Mouse (Mus musculus) E14TG2a.4 (cell line): ENCODE measurements around the gene Pid1.
A peak's percentile ranks its signal among the peaks of the same experiment; 100 is the strongest.

Experiments used
- H3K27me3 ChIP-seq: 2 replicates; pipeline ENCODE4 v1.6.1; 2014; ENCODE audit warnings: low read length, control low read depth; ENCODE audit not compliant: insufficient read depth
- H3K36me3 ChIP-seq: 2 replicates; pipeline ENCODE4 v1.6.1; 2014; ENCODE audit warnings: low read length, control low read depth; ENCODE audit not compliant: insufficient read depth
- H3K4me1 ChIP-seq: replicated peaks from 2 replicates; pipeline ENCODE4 v1.6.1; 2014; ENCODE audit warnings: low read depth, low read length, control low read depth
- H3K4me3 ChIP-seq: replicated peaks from 2 replicates; pipeline ENCODE4 v1.5.1; 2014; ENCODE audit warnings: mild to moderate bottlenecking, low read length
- H3K9me3 ChIP-seq: 2 replicates; pipeline ENCODE4 v1.6.1; 2014; ENCODE audit warnings: low read length, control low read depth
- CTCF ChIP-seq: conservative IDR thresholded peaks from 2 replicates; pipeline ENCODE4 v1.5.1; 2014; ENCODE audit warnings: low read length
- NANOG ChIP-seq: IDR thresholded peaks from 2 replicates; pipeline ENCODE4 v1.6.1; 2014; ENCODE audit warnings: borderline replicate concordance, low read length, mixed read lengths
- POU5F1 ChIP-seq: IDR thresholded peaks from 2 replicates; pipeline ENCODE4 v1.6.1; 2014; ENCODE audit warnings: low read length, borderline replicate concordance

The Pid1 gene

DNA sequence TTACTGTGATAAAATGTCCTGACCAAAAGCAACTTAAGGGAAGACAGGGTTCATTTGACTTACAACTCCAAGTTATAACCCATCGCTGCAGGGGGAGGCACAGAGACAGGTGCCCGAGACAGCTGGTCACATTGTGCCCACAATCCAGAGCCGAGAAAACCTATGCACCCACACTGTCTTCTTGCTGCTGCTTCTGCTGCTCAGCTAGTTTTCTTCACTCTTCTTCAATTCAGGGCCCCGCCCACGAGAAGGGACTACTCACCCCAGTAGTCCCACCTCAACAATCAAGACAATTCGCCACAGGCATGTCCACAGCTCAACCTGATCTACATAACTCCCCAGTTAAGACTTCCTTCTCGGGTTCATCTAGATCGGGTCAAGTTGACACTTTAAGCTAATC, at the start of gene Pid1:
Gene Pid1, minus strand, starts transcription at position 214 of the 400 bp plus-strand sequence.
- TF ChIP-seq POU5F1, result no peak
- no peak for TF ChIP-seq NANOG
- TF ChIP-seq CTCF, result no peak
- Histone ChIP-seq H3K27me3 (no peaks in the 10 kb centered on the region), H3K36me3 (no peaks in the 10 kb centered on the region), H3K4me1 (0 out of 2 replicates have a peak, but pooled peaks cover 3% of the 10 kb centered on the region), H3K4me3 (no peak within 1 kb of the TSS), H3K9me3 (no peaks in the 10 kb centered on the region)

DNA sequence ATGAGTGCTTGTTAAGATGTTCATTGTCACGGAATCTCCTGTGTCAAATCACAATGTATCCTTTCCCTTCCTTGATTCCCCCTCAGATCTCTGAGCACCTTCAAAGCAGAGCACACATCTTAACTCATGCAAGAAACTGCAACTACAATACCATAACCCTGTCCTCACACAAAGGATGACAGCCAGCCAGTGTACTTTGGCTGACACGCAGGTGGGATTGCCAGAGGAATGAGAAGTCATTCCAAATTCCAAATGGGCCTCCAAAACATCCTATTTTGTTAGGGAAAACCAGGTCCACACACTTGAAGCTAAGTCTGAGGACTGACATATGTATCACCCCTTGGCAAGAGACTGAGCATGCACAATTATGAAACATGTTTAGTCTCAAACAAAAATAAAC, 45.5 kb upstream of the Pid1 start:
- no peaks in the 10 kb centered on the region for H3K36me3 ChIP-seq
- H3K9me3 ChIP-seq, result no peaks in the 10 kb centered on the region
- no peak for TF ChIP-seq CTCF
- no peak for TF ChIP-seq NANOG
- TF ChIP-seq POU5F1, result no peak
- peaks cover 4% of the 10 kb centered on the region; the same call in 1 of the 2 replicates for H3K27me3 ChIP-seq
- H3K4me1 ChIP-seq, result peaks cover 27% of the 10 kb centered on the region
- H3K4me3 ChIP-seq, result no peak overlapping the region

DNA sequence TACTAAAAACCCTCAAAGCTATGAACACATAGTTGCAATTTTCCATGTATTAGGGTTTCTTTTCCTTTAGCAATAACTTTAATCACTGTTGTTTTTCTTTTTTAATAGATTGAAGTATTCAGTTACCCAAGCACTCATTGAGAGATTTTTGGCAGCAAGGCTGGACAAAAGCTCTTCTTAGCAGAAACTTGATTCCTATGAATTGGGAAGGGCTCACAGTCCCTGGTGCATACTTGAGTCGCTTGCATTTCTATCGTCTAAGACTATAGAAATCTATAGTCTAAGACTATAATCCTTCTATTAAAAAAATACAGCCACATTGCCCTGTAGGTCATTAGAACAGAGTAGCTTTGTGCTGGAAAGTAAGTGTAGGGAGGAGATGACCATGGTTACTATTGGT, 44.9 kb upstream of the Pid1 start:
- Histone ChIP-seq H3K36me3 (no peaks in the 10 kb centered on the region), H3K9me3 (no peaks in the 10 kb centered on the region), H3K4me1 (peaks cover 30% of the 10 kb centered on the region), H3K27me3 (peaks cover 4% of the 10 kb centered on the region; the same call in 1 of the 2 replicates), H3K4me3 (no peak overlapping the region)
- TF ChIP-seq CTCF, result no peak
- TF ChIP-seq POU5F1, result no peak
- TF ChIP-seq NANOG, result no peak

DNA sequence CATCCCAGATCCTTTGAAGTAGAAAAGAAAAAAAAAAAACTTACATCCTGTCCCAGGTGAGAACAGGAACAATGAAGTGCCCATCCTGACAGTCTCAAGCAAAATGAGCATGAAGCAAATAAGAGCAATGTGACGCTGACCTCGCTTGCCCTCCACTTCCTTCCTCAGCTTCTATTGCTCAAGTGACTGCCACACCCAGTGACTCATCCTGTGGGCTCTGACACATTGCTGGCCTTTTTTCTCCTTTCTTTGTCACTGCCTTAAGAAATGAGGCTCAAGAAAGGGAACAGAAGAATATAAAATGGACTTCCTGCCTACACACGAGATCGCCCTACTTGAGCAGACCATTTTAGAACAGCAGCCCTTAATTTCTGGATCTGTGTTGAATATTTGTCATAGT, 42.9 kb upstream of the Pid1 start:
- Histone ChIP-seq H3K36me3 (no peaks in the 10 kb centered on the region), H3K27me3 (peaks cover 4% of the 10 kb centered on the region; the same call in 1 of the 2 replicates), H3K4me3 (no peak overlapping the region), H3K4me1 (peaks cover 30% of the 10 kb centered on the region), H3K9me3 (no peaks in the 10 kb centered on the region)
- no peak for TF ChIP-seq NANOG

DNA sequence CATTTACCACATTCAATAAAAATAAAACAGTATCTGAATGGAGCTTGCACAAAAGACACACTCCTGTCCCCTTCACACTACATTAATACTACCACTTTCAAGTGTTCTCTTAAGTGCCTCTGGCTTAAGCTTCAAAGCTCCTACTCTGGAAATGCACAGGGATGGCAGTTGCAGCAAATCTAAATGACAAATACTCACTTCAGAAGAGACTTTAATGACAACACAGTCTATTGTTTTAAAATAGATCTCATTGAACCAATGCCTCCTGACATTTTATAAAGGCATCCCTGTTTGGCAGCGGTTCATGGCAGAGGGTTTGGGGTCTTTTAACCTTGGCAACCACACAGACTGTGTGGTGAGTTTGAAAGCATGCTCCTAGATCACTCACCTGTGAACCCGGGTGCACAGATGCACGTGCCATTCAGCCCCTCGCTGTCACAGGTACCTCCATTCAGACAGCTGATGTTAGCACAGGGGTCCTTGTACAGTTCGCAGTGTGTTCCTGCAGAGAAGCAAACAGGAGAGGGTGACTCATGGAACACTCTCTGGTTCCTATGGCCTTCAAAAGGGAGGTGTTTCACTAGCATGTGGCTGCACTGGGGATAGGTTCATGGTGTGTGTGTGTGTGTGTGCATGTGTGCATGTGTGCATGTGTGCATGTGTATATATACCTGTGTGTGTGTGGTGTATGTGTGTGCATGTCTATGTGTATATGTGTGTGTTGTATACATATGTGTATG, 41.7 kb upstream of the Pid1 start:
- Histone ChIP-seq H3K36me3 (no peaks in the 10 kb centered on the region), H3K4me3 (no peak overlapping the region), H3K9me3 (no peaks in the 10 kb centered on the region), H3K4me1 (peaks cover 30% of the 10 kb centered on the region), H3K27me3 (peaks cover 4% of the 10 kb centered on the region; the same call in 1 of the 2 replicates)
- TF ChIP-seq NANOG (peak; percentile 56; the same call in 1 of the 2 replicates), CTCF (no peak), POU5F1 (no peak)

DNA sequence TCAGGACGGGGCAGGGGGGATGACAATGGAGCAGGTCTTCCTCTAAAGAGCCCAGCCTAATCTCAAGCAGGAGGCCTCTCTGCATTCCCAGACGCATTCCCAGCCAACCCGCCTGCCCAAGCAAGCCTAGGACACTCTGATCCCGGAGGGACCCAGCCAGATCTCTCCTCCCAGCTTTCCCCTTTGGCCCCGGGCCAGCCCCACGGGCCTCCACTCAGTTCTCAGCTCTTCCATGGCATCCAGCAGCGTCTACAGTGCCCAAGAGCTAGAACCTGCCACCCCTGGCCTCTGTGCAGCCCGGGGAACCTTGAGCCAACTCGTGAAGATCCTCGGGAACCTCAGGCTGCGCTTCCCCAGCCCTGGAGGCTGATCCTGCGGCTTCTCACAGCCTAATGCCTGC, 40.9 kb upstream of the Pid1 start:
- H3K36me3 ChIP-seq, result no peaks in the 10 kb centered on the region
- TF ChIP-seq CTCF (no peak), POU5F1 (no peak), NANOG (no peak)
- peaks cover 4% of the 10 kb centered on the region; the same call in 1 of the 2 replicates for H3K27me3 ChIP-seq

DNA sequence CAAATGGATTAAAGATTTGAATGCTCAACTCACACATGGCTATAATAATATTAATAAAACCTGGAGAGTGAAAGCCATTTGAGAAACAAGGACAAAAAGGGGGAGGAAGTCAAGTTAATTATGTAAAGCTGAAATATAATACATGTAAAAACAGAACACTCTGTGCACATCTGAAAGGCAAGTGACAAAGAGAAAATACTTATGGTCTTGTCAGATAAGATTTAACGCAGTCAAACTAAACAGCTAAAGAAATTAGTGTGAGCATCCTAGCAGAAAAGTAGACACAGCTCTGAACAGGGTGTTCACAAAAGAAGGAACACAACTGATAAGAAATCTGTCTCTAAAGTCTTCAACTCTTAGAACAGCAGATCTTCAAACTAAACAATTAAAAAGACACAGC, 38.2 kb upstream of the Pid1 start:
- Histone ChIP-seq H3K36me3 (no peaks in the 10 kb centered on the region), H3K4me1 (peaks cover 28% of the 10 kb centered on the region), H3K9me3 (no peaks in the 10 kb centered on the region), H3K27me3 (peaks cover 4% of the 10 kb centered on the region; the same call in 1 of the 2 replicates), H3K4me3 (no peak overlapping the region)
- TF ChIP-seq POU5F1, result no peak
- no peak for TF ChIP-seq NANOG
- no peak for TF ChIP-seq CTCF

More for the DNA sequence above, 40.9 kb upstream of the Pid1 start:
- no peaks in the 10 kb centered on the region for H3K9me3 ChIP-seq
- peak overlapping the region; percentile 65 for H3K4me3 ChIP-seq
- H3K4me1 ChIP-seq, result peaks cover 30% of the 10 kb centered on the region

DNA sequence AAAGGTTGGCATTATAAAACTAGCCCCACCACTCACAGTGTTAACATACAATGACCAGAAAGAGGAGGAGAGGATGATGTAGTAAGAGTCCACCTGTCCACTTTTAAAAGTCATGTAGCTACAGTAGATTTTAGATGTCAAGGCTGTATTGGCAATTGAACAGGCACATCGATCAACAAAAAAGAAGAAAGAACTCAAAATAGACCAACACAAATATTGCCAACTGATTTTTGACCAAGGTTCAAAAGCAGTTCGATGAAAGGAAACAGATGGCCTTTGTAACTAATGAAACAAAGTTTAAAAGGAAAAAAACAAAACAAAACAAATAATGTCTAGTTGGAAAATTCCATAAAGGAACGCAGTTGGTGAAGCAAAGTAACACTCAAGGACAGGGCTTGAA, 35.7 kb upstream of the Pid1 start:
- TF ChIP-seq CTCF, result no peak
- no peak for TF ChIP-seq NANOG
- TF ChIP-seq POU5F1, result no peak

DNA sequence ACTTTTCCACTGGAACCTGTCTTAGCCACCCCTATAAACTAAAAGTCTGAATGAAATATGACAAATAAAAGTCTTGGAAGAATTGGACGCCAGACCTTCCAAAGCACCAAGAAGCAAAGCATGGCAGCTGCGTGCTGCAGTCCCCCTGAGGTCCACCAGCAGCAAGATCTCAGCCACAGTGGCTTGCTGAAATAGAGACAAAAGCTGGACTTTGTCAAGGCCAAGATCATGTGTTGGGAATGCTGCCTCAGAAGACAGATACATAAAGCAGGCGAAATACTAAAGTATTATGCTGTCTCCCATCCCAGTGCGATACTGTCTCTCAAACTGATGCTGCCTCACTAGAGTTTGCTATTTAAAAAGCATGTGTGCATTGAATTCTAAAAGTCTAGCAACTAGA, 35.1 kb upstream of the Pid1 start:
- no peaks in the 10 kb centered on the region for H3K9me3 ChIP-seq
- no peaks in the 10 kb centered on the region for H3K27me3 ChIP-seq
- H3K4me1 ChIP-seq, result no peaks in the 10 kb centered on the region
- H3K36me3 ChIP-seq, result no peaks in the 10 kb centered on the region
- H3K4me3 ChIP-seq, result no peak overlapping the region
- TF ChIP-seq NANOG (no peak), CTCF (no peak), POU5F1 (no peak)

More for the DNA sequence above, 35.7 kb upstream of the Pid1 start:
- Histone ChIP-seq H3K4me1 (peaks cover 4% of the 10 kb centered on the region), H3K4me3 (no peak overlapping the region), H3K9me3 (no peaks in the 10 kb centered on the region), H3K27me3 (no peaks in the 10 kb centered on the region), H3K36me3 (no peaks in the 10 kb centered on the region)
